8 mouse cellular contexts compared by ENCODE assay signal in genomic region chr6:66964222-66964621, GRCm38 (mm10).
DNase-seq lines count a peak whose midpoint lies in the region; ATAC-seq lines count a peak whose summit lies in the region.

No protein-coding gene starts in this region.

- intact Hi-C loops in left cerebral cortex, postnatal 36 days (cut with DNase I): loop anchor here (5.0 kb wide), 2 partner anchors 73 to 353 kb away; partner anchors contain the start of gene Gadd45a

- no peaks in the 10 kb centered on the region for H3K36me3 ChIP-seq in neural tube, embryonic 13.5 days

- DNase-seq in layer of hippocampus, adult 11-12 months (ENCODE audit: low spot score): peak; percentile 57
- DNase-seq in layer of hippocampus, postnatal 14 days (ENCODE audit: low spot score in 2 of 2): no peak
- peak; percentile 56 for DNase-seq in embryo, embryonic 11 days
- DNase-seq in liver: peak; percentile 40
- DNase-seq in cerebellum, adult 11 months: no peak
- DNase-seq in urinary bladder, postnatal 25 days (ENCODE audit: low spot score): no peak
- DNase-seq in left cerebral cortex, postnatal 36 days (ENCODE audit: low spot score in 2 of 2): no peak

- H3K4me1 ChIP-seq in neural tube, embryonic 13.5 days (replicated peaks): peaks cover 23% of the 10 kb centered on the region

- H3K4me3 ChIP-seq in neural tube, embryonic 13.5 days: no peak overlapping the region

- H3K27me3 ChIP-seq in neural tube, embryonic 13.5 days: no peaks in the 10 kb centered on the region

- no peaks in the 10 kb centered on the region for H3K9me3 ChIP-seq in neural tube, embryonic 13.5 days

- no peak overlapping the region for H3K27ac ChIP-seq in neural tube, embryonic 13.5 days (replicated peaks)

- WGBS in neural tube, embryonic 13.5 days: 16% methylated on average over 4 of the region's 4 CpGs

- ATAC-seq in neural tube, embryonic 13.5 days (ENCODE audit: low read depth): peak; percentile 64; the same call in 1 of the 2 replicates

- no peak overlapping the region for H3K9ac ChIP-seq in neural tube, embryonic 13.5 days

- H3K4me2 ChIP-seq in neural tube, embryonic 13.5 days: no peak overlapping the region

Comparison
In these comparisons a context has a peak if more than half of its experiments do, and no peak if none do; other contexts are left out.
1. DNase-seq: peak in layer of hippocampus, adult 11-12 months (single experiment), embryo, embryonic 11 days (single experiment) and liver (single experiment); none in layer of hippocampus, postnatal 14 days (0 of 2), cerebellum, adult 11 months (single experiment), urinary bladder, postnatal 25 days (single experiment) and left cerebral cortex, postnatal 36 days (0 of 2).